Mouse (Mus musculus) stomach, postnatal 0 days (tissue): ENCODE measurements around the gene Hdac4.

Source experiments
- CTCF ChIP-seq: IDR thresholded peaks from 2 replicates; pipeline ENCODE4 v1.5.1; 2016; ENCODE audit warnings: antibody characterized with exemption, low read depth, mild to moderate bottlenecking, moderate library complexity
- EP300 ChIP-seq: optimal IDR thresholded peaks from 2 replicates; pipeline ENCODE3; 2016; ENCODE audit warnings: antibody characterized with exemption

DNA sequence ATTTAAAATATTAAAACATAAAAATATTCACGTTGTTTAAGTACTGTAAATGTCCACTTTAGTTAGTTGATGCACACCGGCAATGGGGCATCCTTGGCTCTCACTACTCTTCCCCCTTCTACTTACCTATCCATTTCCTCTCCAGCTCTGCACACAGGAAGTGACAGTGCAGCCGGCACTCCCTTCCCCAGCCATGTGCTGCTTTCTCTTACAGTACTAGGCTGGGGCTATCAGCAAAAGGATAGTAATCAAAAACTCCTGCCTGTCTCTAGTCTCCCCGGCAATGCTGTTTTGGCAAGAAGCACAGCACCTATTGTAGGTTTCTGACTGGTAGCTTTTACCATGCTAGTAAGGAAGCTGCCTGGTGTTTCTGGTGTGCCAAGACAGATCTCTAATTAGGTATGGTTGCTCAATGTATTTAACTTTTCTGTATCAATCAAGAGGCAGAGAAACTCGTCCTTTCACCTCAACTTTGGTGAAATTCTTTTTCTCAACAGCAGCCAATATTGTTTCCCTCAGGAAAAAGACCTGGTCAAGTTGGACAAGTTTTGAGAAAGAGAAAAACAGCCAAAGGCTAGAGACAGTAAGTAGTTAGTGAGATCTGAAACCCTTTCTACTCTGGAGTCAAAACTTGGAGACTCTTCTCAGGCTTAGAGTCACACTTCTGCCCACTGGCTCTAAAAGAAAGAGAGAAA, 136.6 kb downstream of the Hdac4 start:
- no peak for TF ChIP-seq CTCF
- no peak for TF ChIP-seq EP300
